Mouse (Mus musculus) liver, embryonic 15.5 days (tissue): Measurements from ENCODE around the gene Szrd1. TPM values are rescaled to one million over a fixed set of nuclear protein-coding genes. Genes with fewer than 3 reads are reported as not detected.
"Not testable (repeated sequence)": the region's sequence is repeated elsewhere in the genome, so short reads cannot be mapped to it uniquely, and the experiment has no call there.

ENCODE experiments used
- ATAC-seq: fragments of 200-750 bp; cut with Nextera tagmentation; 2 replicates; pipeline ENCODE4 v1.8.0; 2017; ENCODE audit warnings: moderate number of reproducible peaks, mild to moderate bottlenecking, moderate library complexity; ENCODE audit not compliant: insufficient read depth
- H3K27ac ChIP-seq: fragments of 300-500 bp; sonication (generic); replicated peaks from 2 replicates; pipeline ENCODE4 v1.5.1; 2015; ENCODE audit warnings: mild to moderate bottlenecking, inconsistent platforms
- H3K27me3 ChIP-seq: fragments of 300-500 bp; sonication (generic); 2 replicates; pipeline ENCODE4 v1.6.1; 2015; ENCODE audit warnings: mild to moderate bottlenecking, inconsistent platforms
- H3K36me3 ChIP-seq: fragments of 300-500 bp; sonication (generic); replicated peaks from 2 replicates; pipeline ENCODE4 v1.6.1; 2015; ENCODE audit warnings: moderate library complexity, mild to moderate bottlenecking, inconsistent platforms
- H3K4me1 ChIP-seq: fragments of 300-500 bp; sonication (generic); replicated peaks from 2 replicates; pipeline ENCODE4 v1.6.1; 2015; ENCODE audit warnings: inconsistent platforms
- H3K4me2 ChIP-seq: fragments of 300-500 bp; sonication (generic); 2 replicates; pipeline ENCODE4 v1.6.1; 2015; ENCODE audit warnings: moderate library complexity, mild to moderate bottlenecking, inconsistent platforms
- H3K4me3 ChIP-seq: fragments of 300-500 bp; sonication (generic); replicated peaks from 2 replicates; pipeline ENCODE4 v1.5.1; 2015; ENCODE audit warnings: mild to moderate bottlenecking, inconsistent platforms
- H3K9ac ChIP-seq: fragments of 300-500 bp; sonication (generic); 2 replicates; pipeline ENCODE4 v1.6.1; 2015; ENCODE audit warnings: moderate library complexity, mild to moderate bottlenecking, inconsistent platforms
- H3K9me3 ChIP-seq: fragments of 300-500 bp; sonication (generic); replicated peaks from 2 replicates; pipeline ENCODE4 v1.6.1; 2016; ENCODE audit warnings: inconsistent platforms
- WGBS: fragments of 180-500 bp; shearing (Covaris S2); methylation state at CpG from one replicate; pipeline ENCODE4 v1.1.7; 2015; ENCODE audit warnings: mixed read lengths; ENCODE audit not compliant: insufficient replicate concordance; 5-methylcytosine and 5-hydroxymethylcytosine counted together
- polyA plus RNA-seq: library from polyadenylated mRNA; unstranded; fragments of >200 nt; fragmentation: Nextera tagmentation; extraction: Ambion mirVana; gene quantifications from 2 replicates; pipeline ENCODE4 v1.2.1, GENCODE M21; 2015

Szrd1 gene
- polyA plus RNA-seq, 1 experiment from 2014 or later: 18.1 TPM

- H3K9me3 ChIP-seq: no peaks in the 10 kb centered on the region
- peaks cover 46% of the 10 kb centered on the region for H3K4me1 ChIP-seq
- peak within 1 kb of the TSS; percentile 96 for H3K9ac ChIP-seq
- no peaks in the 10 kb centered on the region for H3K27me3 ChIP-seq
- peak within 1 kb of the TSS; percentile 99 for H3K4me3 ChIP-seq
- peak within 1 kb of the TSS; percentile 81 for H3K4me2 ChIP-seq
- H3K27ac ChIP-seq: peak within 1 kb of the TSS; percentile 91
- ATAC-seq: peak; percentile 91
- no peaks in the 10 kb centered on the region; the same call in 1 of the 2 replicates for H3K36me3 ChIP-seq
- 5% methylated on average over 58 of the region's 58 CpGs for WGBS
Measured at GRCm38 (mm10) chr4:141147112-141148008, 7.8 kb upstream of the Szrd1 start, which contains the start of gene Fbxo42. Fbxo42 (plus strand) TSS chr4:141147913.

GRCm38 (mm10) chr4:141146491-141147033 lies 7.0 kb upstream of the Szrd1 start:
- WGBS: 76% methylated on average over 6 of the region's 6 CpGs

GRCm38 (mm10) chr4:141145124-141145523 lies 5.5 kb upstream of the Szrd1 start:
- not testable (repeated sequence) for H3K9ac ChIP-seq, H3K9me3 ChIP-seq, H3K4me3 ChIP-seq, H3K27me3 ChIP-seq, H3K36me3 ChIP-seq, H3K27ac ChIP-seq, H3K4me2 ChIP-seq, ATAC-seq
- 69% methylated on average over 12 of the region's 16 CpGs for WGBS
- peaks cover 31% of the 10 kb centered on the region for H3K4me1 ChIP-seq

More at GRCm38 (mm10) chr4:141146491-141147033, 7.0 kb upstream of the Szrd1 start:
- H3K4me2 ChIP-seq: peak overlapping the region; percentile 81
- H3K9me3 ChIP-seq: no peaks in the 10 kb centered on the region
- H3K4me1 ChIP-seq: peaks cover 41% of the 10 kb centered on the region
- H3K9ac ChIP-seq: no peak overlapping the region
- no peak for ATAC-seq
- H3K27me3 ChIP-seq: no peaks in the 10 kb centered on the region
- H3K4me3 ChIP-seq: no peak overlapping the region
- H3K36me3 ChIP-seq: no peaks in the 10 kb centered on the region
- H3K27ac ChIP-seq: no peak overlapping the region

- no peak overlapping the region for H3K9ac ChIP-seq
Measured at GRCm38 (mm10) chr4:141142285-141142811, 2.8 kb upstream of the Szrd1 start.

GRCm38 (mm10) chr4:141140967-141141366 lies 1.4 kb upstream of the Szrd1 start:
- Histone ChIP-seq H3K27me3 (no peaks in the 10 kb centered on the region), H3K4me3 (no peak overlapping the region), H3K4me1 (peaks cover 41% of the 10 kb centered on the region), H3K9ac (no peak overlapping the region), H3K36me3 (0 out of 2 replicates have a peak, but pooled peaks cover 2% of the 10 kb centered on the region), H3K9me3 (no peaks in the 10 kb centered on the region), H3K4me2 (no peak overlapping the region), H3K27ac (no peak overlapping the region)
- no peak for ATAC-seq
- WGBS: 83% methylated on average over 6 of the region's 6 CpGs

More at GRCm38 (mm10) chr4:141142285-141142811, 2.8 kb upstream of the Szrd1 start:
- no peak for ATAC-seq
- WGBS: 23% methylated on average over 9 of the region's 9 CpGs
- H3K4me1 ChIP-seq: peaks cover 38% of the 10 kb centered on the region
- no peak overlapping the region for H3K4me3 ChIP-seq
- H3K27me3 ChIP-seq: no peaks in the 10 kb centered on the region
- no peaks in the 10 kb centered on the region for H3K36me3 ChIP-seq
- H3K27ac ChIP-seq: no peak overlapping the region
- H3K9me3 ChIP-seq: no peaks in the 10 kb centered on the region
- peak overlapping the region; percentile 36 for H3K4me2 ChIP-seq

GRCm38 (mm10) chr4:141140354-141140753 lies 779 bp upstream of the Szrd1 start:
- Histone ChIP-seq H3K4me1 (peaks cover 46% of the 10 kb centered on the region), H3K4me2 (0 out of 2 replicates have a peak overlapping the region, but pooled peaks have one; percentile 96)
- H3K4me3 ChIP-seq, H3K9ac ChIP-seq, H3K9me3 ChIP-seq, H3K27me3 ChIP-seq, ATAC-seq, H3K27ac ChIP-seq, H3K36me3 ChIP-seq: not testable (repeated sequence)
- 85% methylated on average over 9 of the region's 9 CpGs for WGBS

- peak overlapping the region; percentile 86 for H3K4me3 ChIP-seq
- no peaks in the 10 kb centered on the region for H3K27me3 ChIP-seq
- peak overlapping the region; percentile 96 for H3K4me2 ChIP-seq
- 0 out of 2 replicates have a peak, but pooled peaks cover 2% of the 10 kb centered on the region for H3K36me3 ChIP-seq
- H3K9ac ChIP-seq: peak overlapping the region; percentile 86
- peak overlapping the region; percentile 92 for H3K27ac ChIP-seq
- ATAC-seq: peak; percentile 22; the same call in 1 of the 2 replicates
- 1% methylated on average over 29 of the region's 29 CpGs for WGBS
- no peaks in the 10 kb centered on the region for H3K9me3 ChIP-seq
- peaks cover 57% of the 10 kb centered on the region for H3K4me1 ChIP-seq
Measured at GRCm38 (mm10) chr4:141138425-141139115, 1.0 kb downstream of the Szrd1 start.

GRCm38 (mm10) chr4:141137740-141138139 lies 1.8 kb downstream of the Szrd1 start:
- H3K27ac ChIP-seq, H3K9me3 ChIP-seq, H3K36me3 ChIP-seq, ATAC-seq, H3K27me3 ChIP-seq: not testable (repeated sequence)
- Histone ChIP-seq H3K4me1 (peaks cover 63% of the 10 kb centered on the region), H3K4me2 (peak overlapping the region; percentile 96), H3K9ac (0 out of 2 replicates have a peak overlapping the region, but pooled peaks have one; percentile 86), H3K4me3 (peak overlapping the region; percentile 86)
- WGBS: 34% methylated on average over 3 of the region's 3 CpGs

GRCm38 (mm10) chr4:141136126-141136525 lies 3.4 kb downstream of the Szrd1 start:
- Histone ChIP-seq H3K4me2 (no peak overlapping the region), H3K9me3 (no peaks in the 10 kb centered on the region), H3K4me1 (peaks cover 68% of the 10 kb centered on the region), H3K27me3 (no peaks in the 10 kb centered on the region), H3K4me3 (no peak overlapping the region), H3K36me3 (0 out of 2 replicates have a peak, but pooled peaks cover 2% of the 10 kb centered on the region), H3K27ac (no peak overlapping the region), H3K9ac (no peak overlapping the region)
- WGBS: 79% methylated on average over 7 of the region's 7 CpGs
- ATAC-seq: no peak

GRCm38 (mm10) chr4:141134751-141135530 lies 4.6 kb downstream of the Szrd1 start:
- Histone ChIP-seq H3K27ac (peak overlapping the region; percentile 67; the same call in 1 of the 2 replicates), H3K9me3 (no peaks in the 10 kb centered on the region), H3K36me3 (0 out of 2 replicates have a peak, but pooled peaks cover 2% of the 10 kb centered on the region), H3K27me3 (no peaks in the 10 kb centered on the region), H3K9ac (no peak overlapping the region; the same call in 1 of the 2 replicates), H3K4me3 (peak overlapping the region; percentile 27), H3K4me1 (peaks cover 72% of the 10 kb centered on the region), H3K4me2 (peak overlapping the region; percentile 38)
- ATAC-seq: no peak
- WGBS: 66% methylated on average over 20 of the region's 20 CpGs
